Mouse (Mus musculus) c-Kit-positive CD71-positive TER-119-positive erythroid progenitor cells, embryonic 14.5 days (primary cell): ENCODE results near the gene Lypd9.
"Not testable (repeated sequence)": the region's sequence is repeated elsewhere in the genome, so short reads cannot be mapped to it uniquely, and the experiment has no call there.

Source experiments
- DNase-seq: peaks from one replicate; pipeline ENCODE4 v3.0.0-alpha.2; 2013; ENCODE audit warnings: low spot score

Gene Lypd9

GRCm38 (mm10) chr11:58452759-58453158, at the start of gene Lypd9:
Gene Lypd9, minus strand, starts transcription at chr11:58452923.
- no peak for DNase-seq

- not testable (repeated sequence) for DNase-seq
These were observed 49.7 kb upstream of the Lypd9 start, which contains the start of gene Olfr331 for GRCm38 (mm10) chr11:58502472-58502871. Gene Olfr331, minus strand, starts transcription at chr11:58502572.

GRCm38 (mm10) chr11:58499290-58499689, 46.6 kb upstream of the Lypd9 start:
- DNase-seq: no peak

- no peak for DNase-seq
These were observed 46.0 kb upstream of the Lypd9 start for GRCm38 (mm10) chr11:58498761-58499160.

- no peak for DNase-seq
These were observed 39.7 kb upstream of the Lypd9 start, which contains the start of gene Olfr332 for GRCm38 (mm10) chr11:58492455-58492854. Gene Olfr332, minus strand, starts transcription at chr11:58492555.

GRCm38 (mm10) chr11:58462170-58462569, 9.4 kb upstream of the Lypd9 start, which contains the start of gene Olfr30:
Gene Olfr30, minus strand, starts transcription at chr11:58462270.
- DNase-seq: no peak

GRCm38 (mm10) chr11:58453592-58453991, 869 bp upstream of the Lypd9 start:
- no peak for DNase-seq

GRCm38 (mm10) chr11:58437866-58438265, 14.9 kb downstream of the Lypd9 start:
- DNase-seq: no peak

GRCm38 (mm10) chr11:58432259-58432658, 20.5 kb downstream of the Lypd9 start, which contains the start of gene Gm12253:
Gene Gm12253, plus strand, starts transcription at chr11:58432559.
- DNase-seq: no peak

- DNase-seq: no peak
These were observed 31.9 kb downstream of the Lypd9 start, which contains the start of gene 1810065E05Rik for GRCm38 (mm10) chr11:58420815-58421214. Gene 1810065E05Rik, plus strand, starts transcription at chr11:58421111.

GRCm38 (mm10) chr11:58418336-58418735, 34.4 kb downstream of the Lypd9 start:
- no peak for DNase-seq

- no peak for DNase-seq
These were observed 44.7 kb downstream of the Lypd9 start for GRCm38 (mm10) chr11:58408066-58408465.

- no peak for DNase-seq
These were observed 52.1 kb downstream of the Lypd9 start for GRCm38 (mm10) chr11:58400655-58401054.

- no peak for DNase-seq
These were observed 52.6 kb downstream of the Lypd9 start for GRCm38 (mm10) chr11:58399985-58400645.
